Mouse (Mus musculus): ENCODE measurements around the gene Gm21317. TPM values are rescaled to one million over a fixed set of nuclear protein-coding genes. Genes with fewer than 3 reads are reported as not detected.

Gm21317 gene
- polyA plus RNA-seq (2012; rRNA removed): not detected in 2 replicates

DNA sequence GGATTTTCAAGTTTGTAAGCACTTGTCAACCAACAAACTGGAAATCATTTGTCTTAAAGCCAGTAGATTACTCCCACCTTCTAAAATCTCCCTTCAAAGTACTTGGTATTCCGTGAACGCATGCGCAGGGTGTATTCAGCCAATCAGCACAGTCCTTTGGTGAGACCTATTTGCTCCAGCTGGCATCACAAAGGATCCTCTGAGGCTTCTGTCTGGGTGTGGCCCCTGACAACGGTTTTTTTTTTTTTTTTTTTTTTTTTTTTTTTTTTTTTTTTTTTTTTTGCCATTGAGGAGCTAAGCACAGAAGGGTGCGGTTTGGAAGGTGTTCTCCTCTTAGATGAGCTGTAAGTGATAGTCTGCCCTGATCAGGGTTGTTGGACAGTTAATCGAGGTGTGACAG lies at the start of gene Gm21317:
Gm21317 (plus strand) TSS at position 301 of the 400 bp plus-strand sequence.

